Mouse (Mus musculus) kidney, postnatal 36 days (tissue): ENCODE results near the gene Nfe2l2.
"Not testable (repeated sequence)": the region's sequence is repeated elsewhere in the genome, so short reads cannot be mapped to it uniquely, and the experiment has no call there.

Experiments
- DNase-seq, 2 experiments: peaks; one replicate each; pipeline ENCODE4 v3.0.0; 2021 to 2022; ENCODE audit warnings: mixed read lengths in 2 of 2

The Nfe2l2 gene

GRCm38 (mm10) chr2:75642795-75643550 is 61.5 kb downstream of the Nfe2l2 start:
- peak; percentile 55 to 86 for DNase-seq

- DNase-seq = not testable (repeated sequence)
Observed at GRCm38 (mm10) chr2:75642312-75642711, 62.1 kb downstream of the Nfe2l2 start.

- DNase-seq = not testable (repeated sequence)
Observed at GRCm38 (mm10) chr2:75639535-75639934, 64.9 kb downstream of the Nfe2l2 start.

- not testable (repeated sequence) for DNase-seq
Observed at GRCm38 (mm10) chr2:75637822-75638221, 66.6 kb downstream of the Nfe2l2 start.

GRCm38 (mm10) chr2:75637361-75637760 is 67.1 kb downstream of the Nfe2l2 start:
- no peak for DNase-seq

GRCm38 (mm10) chr2:75637055-75637304 is 67.5 kb downstream of the Nfe2l2 start:
- DNase-seq = not testable (repeated sequence)

GRCm38 (mm10) chr2:75636261-75637054 is 68.0 kb downstream of the Nfe2l2 start:
- DNase-seq = peak; percentile 79 to 88

- not testable (repeated sequence) for DNase-seq
Observed at GRCm38 (mm10) chr2:75634431-75634830, 70.0 kb downstream of the Nfe2l2 start.

GRCm38 (mm10) chr2:75633784-75634183 is 70.7 kb downstream of the Nfe2l2 start:
- peak; percentile 64 to 65 for DNase-seq

- peak; percentile 60 to 65 for DNase-seq
Observed at GRCm38 (mm10) chr2:75633381-75633780, 71.1 kb downstream of the Nfe2l2 start.

- DNase-seq = peak in 1 of 2 experiments; percentile 44
Observed at GRCm38 (mm10) chr2:75632721-75633181, 71.7 kb downstream of the Nfe2l2 start.

- no peak for DNase-seq
Observed at GRCm38 (mm10) chr2:75632043-75632442, 72.4 kb downstream of the Nfe2l2 start.

- DNase-seq = no peak
Observed at GRCm38 (mm10) chr2:75631421-75631820, 73.0 kb downstream of the Nfe2l2 start.

- DNase-seq = no peak
Observed at GRCm38 (mm10) chr2:75628487-75628886, 76.0 kb downstream of the Nfe2l2 start.

GRCm38 (mm10) chr2:75626597-75627440 is 77.6 kb downstream of the Nfe2l2 start:
- DNase-seq = no peak
